Mouse (Mus musculus) CH12.LX (cell line): Measurements from ENCODE around the gene Fkbp15. TPM values are rescaled to one million over a fixed set of nuclear protein-coding genes. Genes with fewer than 3 reads are reported as not detected.

Source experiments
- DNase-seq: peaks from one replicate; pipeline ENCODE4 v3.0.0-alpha.2; 2013; ENCODE audit errors: extremely low read depth
- H3K27ac ChIP-seq: 2 replicates; pipeline ENCODE4 v1.5.1; 2012; ENCODE audit warnings: low read depth, mild to moderate bottlenecking, control low read depth, moderate library complexity; ENCODE audit not compliant: insufficient read depth
- H3K27me3 ChIP-seq: replicated peaks from 2 replicates; pipeline ENCODE3; 2012; ENCODE audit warnings: inconsistent platforms
- H3K36me3 ChIP-seq, 2 experiments: replicated peaks in 1 of 2; 2 replicates each; pipeline versions ENCODE3 to v1.6.1; 2012; ENCODE audit warnings: inconsistent platforms in 1 of 2, low read length in 1 of 2, mild to moderate bottlenecking in 1 of 2, mixed read lengths in 1 of 2, moderate library complexity in 1 of 2; ENCODE audit not compliant: control insufficient read depth in 1 of 2, insufficient read depth in 1 of 2
- H3K4me1 ChIP-seq, 2 experiments: 2 replicates each; pipeline ENCODE4 v1.6.1; 2012; ENCODE audit warnings: inconsistent platforms in 1 of 2, moderate library complexity in 1 of 2; ENCODE audit not compliant: insufficient read depth in 2 of 2, control insufficient read depth in 1 of 2
- H3K4me2 ChIP-seq: 2 replicates; pipeline ENCODE4 v1.6.1; 2012; ENCODE audit warnings: low read depth, mild to moderate bottlenecking, control low read depth; ENCODE audit not compliant: poor library complexity, insufficient read depth, severe bottlenecking
- H3K4me3 ChIP-seq, 3 experiments: fragments of 150-350 bp in 1 of 3; sonication (generic) in 1 of 3; replicated peaks in 1 of 3; 2 replicates each; pipeline versions ENCODE3 to v1.5.1; 2011 to 2012; ENCODE audit warnings: low read depth in 2 of 3, low read length in 2 of 3, mild to moderate bottlenecking in 2 of 3, moderate library complexity in 2 of 3, control low read depth in 1 of 3, improper control_type of control experiment in 1 of 3, inconsistent platforms in 1 of 3, mixed read lengths in 1 of 3; ENCODE audit not compliant: poor library complexity in 1 of 3
- H3K79me2 ChIP-seq: replicated peaks from 2 replicates; pipeline ENCODE4 v1.6.1; 2012; ENCODE audit warnings: mild to moderate bottlenecking, moderate library complexity; ENCODE audit not compliant: control insufficient read depth, poor library complexity, insufficient read depth, severe bottlenecking; ENCODE audit errors: extremely low read depth
- H3K9ac ChIP-seq: 2 replicates; pipeline ENCODE4 v1.6.1; 2012; ENCODE audit warnings: low read depth, mild to moderate bottlenecking, control low read depth, moderate library complexity; ENCODE audit not compliant: insufficient read depth
- H3K9me3 ChIP-seq: replicated peaks from 2 replicates; pipeline ENCODE3; 2012; ENCODE audit warnings: low read length, inconsistent platforms, mixed read lengths
- CHD1 ChIP-seq: IDR thresholded peaks from 2 replicates; pipeline ENCODE4 v1.6.1; 2012; ENCODE audit warnings: low read depth, low read length, improper control_type of control experiment, inconsistent platforms
- CHD2 ChIP-seq: IDR thresholded peaks from 2 replicates; pipeline ENCODE4 v1.6.1; 2011; ENCODE audit warnings: low read length, improper control_type of control experiment
- CTCF ChIP-seq, 2 experiments: IDR thresholded peaks in 1 of 2; conservative IDR thresholded peaks in 1 of 2; 2 replicates each; pipeline ENCODE4 v1.5.1; 2011 to 2012; ENCODE audit warnings: low read depth in 2 of 2, low read length in 2 of 2, improper control_type of control experiment in 1 of 2, inconsistent platforms in 1 of 2, mild to moderate bottlenecking in 1 of 2, moderate library complexity in 1 of 2
- E2F4 ChIP-seq: IDR thresholded peaks from 2 replicates; pipeline ENCODE4 v1.6.1; 2011; ENCODE audit warnings: low read depth, low read length, improper control_type of control experiment; ENCODE audit not compliant: insufficient replicate concordance
- ELF1 ChIP-seq: IDR thresholded peaks from 2 replicates; pipeline ENCODE4 v1.6.1; 2014; ENCODE audit warnings: low read depth, mild to moderate bottlenecking, inconsistent platforms, low read length, improper control_type of control experiment
- EP300 ChIP-seq: IDR thresholded peaks from 2 replicates; pipeline ENCODE4 v1.6.1; 2011; ENCODE audit warnings: low read length, improper control_type of control experiment
- ETS1 ChIP-seq: conservative IDR thresholded peaks from 2 replicates; pipeline ENCODE4 v1.6.1; 2012; ENCODE audit warnings: low read depth, mild to moderate bottlenecking, inconsistent platforms, low read length, improper control_type of control experiment, moderate library complexity
- GABPA ChIP-seq: IDR thresholded peaks from 2 replicates; pipeline ENCODE4 v1.6.1; 2012; ENCODE audit warnings: low read depth, low read length, improper control_type of control experiment, inconsistent platforms; ENCODE audit not compliant: insufficient replicate concordance
- IRF4 ChIP-seq: IDR thresholded peaks from 2 replicates; pipeline ENCODE4 v1.6.1; 2014; ENCODE audit warnings: low read depth, mild to moderate bottlenecking, inconsistent platforms, low read length, improper control_type of control experiment
- JUN ChIP-seq: IDR thresholded peaks from 2 replicates; pipeline ENCODE4 v1.6.1; 2011; ENCODE audit warnings: low read depth, mild to moderate bottlenecking, low read length, improper control_type of control experiment, moderate library complexity; ENCODE audit not compliant: insufficient read depth
- JUND ChIP-seq: conservative IDR thresholded peaks from 2 replicates; pipeline ENCODE4 v1.6.1; 2011; ENCODE audit warnings: low read depth, low read length, improper control_type of control experiment
- KAT2A ChIP-seq: IDR thresholded peaks from 2 replicates; pipeline ENCODE4 v1.6.1; 2012; ENCODE audit warnings: low read length, improper control_type of control experiment, inconsistent platforms; ENCODE audit not compliant: insufficient replicate concordance
- MAFK ChIP-seq: IDR thresholded peaks from 2 replicates; pipeline ENCODE4 v1.6.1; 2011; ENCODE audit warnings: low read length, improper control_type of control experiment; ENCODE audit not compliant: insufficient replicate concordance
- MAX ChIP-seq: IDR thresholded peaks from 2 replicates; pipeline ENCODE4 v1.6.1; 2011; ENCODE audit warnings: low read length, improper control_type of control experiment
- MEF2A ChIP-seq: IDR thresholded peaks from 2 replicates; pipeline ENCODE4 v1.6.1; 2014; ENCODE audit warnings: low read depth, mild to moderate bottlenecking, inconsistent platforms, low read length, improper control_type of control experiment, borderline replicate concordance
- MXI1 ChIP-seq: IDR thresholded peaks from 2 replicates; pipeline ENCODE4 v1.6.1; 2011; ENCODE audit warnings: mild to moderate bottlenecking, low read depth, low read length, improper control_type of control experiment
- MYC ChIP-seq: IDR thresholded peaks from 2 replicates; pipeline ENCODE4 v1.6.1; 2011; ENCODE audit warnings: low read depth, mild to moderate bottlenecking, improper control_type of control experiment, low read length
- NRF1 ChIP-seq: IDR thresholded peaks from 2 replicates; pipeline ENCODE4 v1.6.1; 2014; ENCODE audit warnings: low read depth, mild to moderate bottlenecking, inconsistent platforms, low read length, improper control_type of control experiment, moderate library complexity
- PAX5 ChIP-seq: IDR thresholded peaks from 2 replicates; pipeline ENCODE4 v1.6.1; 2012; ENCODE audit warnings: low read length, inconsistent platforms, mixed read lengths
- POLR2A ChIP-seq: IDR thresholded peaks from 2 replicates; pipeline ENCODE4 v1.6.1; 2011; ENCODE audit warnings: low read depth, mild to moderate bottlenecking, improper control_type of control experiment, low read length
- POLR2AphosphoS2 ChIP-seq: IDR thresholded peaks from 2 replicates; pipeline ENCODE4 v1.6.1; 2011; ENCODE audit warnings: low read depth, low read length, improper control_type of control experiment
- RAD21 ChIP-seq: IDR thresholded peaks from 2 replicates; pipeline ENCODE4 v1.6.1; 2011; ENCODE audit warnings: low read depth, mild to moderate bottlenecking, low read length, improper control_type of control experiment, moderate library complexity
- RCOR1 ChIP-seq: conservative IDR thresholded peaks from 2 replicates; pipeline ENCODE4 v1.6.1; 2012; ENCODE audit warnings: low read depth, mild to moderate bottlenecking, inconsistent platforms, low read length, improper control_type of control experiment
- SMC3 ChIP-seq: IDR thresholded peaks from 2 replicates; pipeline ENCODE4 v1.6.1; 2011; ENCODE audit warnings: low read depth, low read length, improper control_type of control experiment
- TBP ChIP-seq: conservative IDR thresholded peaks from 2 replicates; pipeline ENCODE4 v1.6.1; 2011; ENCODE audit warnings: low read depth, low read length, improper control_type of control experiment
- UBTF ChIP-seq: IDR thresholded peaks from 2 replicates; pipeline ENCODE4 v1.6.1; 2012; ENCODE audit warnings: low read depth, mild to moderate bottlenecking, inconsistent platforms, low read length, improper control_type of control experiment, moderate library complexity
- USF1 ChIP-seq: IDR thresholded peaks from 2 replicates; pipeline ENCODE4 v1.6.1; 2014; ENCODE audit warnings: low read depth, mild to moderate bottlenecking, inconsistent platforms, low read length, improper control_type of control experiment
- USF2 ChIP-seq: conservative IDR thresholded peaks from 2 replicates; pipeline ENCODE4 v1.6.1; 2011; ENCODE audit warnings: low read depth, low read length, improper control_type of control experiment
- ZC3H11A ChIP-seq: IDR thresholded peaks from 2 replicates; pipeline ENCODE4 v1.6.1; 2012; ENCODE audit warnings: low read depth, mild to moderate bottlenecking, inconsistent platforms, low read length, improper control_type of control experiment
- ZMIZ1 ChIP-seq: IDR thresholded peaks from 2 replicates; pipeline ENCODE4 v1.6.1; 2012; ENCODE audit warnings: low read depth, mild to moderate bottlenecking, inconsistent platforms, low read length, improper control_type of control experiment
- ZNF384 ChIP-seq: IDR thresholded peaks from 2 replicates; pipeline ENCODE4 v1.6.1; 2012; ENCODE audit warnings: low read depth, low read length, improper control_type of control experiment, inconsistent platforms
- dilution Hi-C: fragments of 300-500 bp; cut with MboI; formaldehyde crosslinking; loops from 2 replicates; pipeline ENCODE4 v1.14.3; 2020; ENCODE audit warnings: low sequenced_read_pairs; ENCODE audit not compliant: extremely low pct_unique_long_range_greater_than_20kb, extremely low pct_ligation_motif_present
- in situ Hi-C: fragments of 300-500 bp; cut with MboI; formaldehyde crosslinking; loops from 3 replicates; pipeline ENCODE4 v1.14.3; 2019; ENCODE audit warnings: low sequenced_read_pairs, low pct_ligation_motif_present, low pct_unique_long_range_greater_than_20kb, mixed read lengths
- polyA plus RNA-seq: library from polyadenylated mRNA; unstranded; fragments of >175 nt; gene quantifications from 2 replicates; pipeline ENCODE4 v1.2.1, GENCODE M21; 2012; ENCODE audit warnings: low read depth; ENCODE audit not compliant: insufficient read length
- total RNA-seq, 2 experiments: library from RNA; depleted of rRNA; stranded (reverse); fragments of 300-350 nt in 1 of 2; fragments of >200 nt in 1 of 2; gene quantifications; 2 replicates each; pipeline ENCODE4 v1.2.3; 2012 to 2014

Fkbp15 gene
- total and polyA plus RNA-seq, 3 experiments: 24.0 to 35.1 (median 30.4) TPM

- TF ChIP-seq MEF2A (peak; percentile 65), ZMIZ1 (peak; percentile 89; the same call in 1 of the 2 replicates), SMC3 (no peak), RCOR1 (no peak), UBTF (no peak), USF1 (no peak), MXI1 (peak; percentile 84), PAX5 (no peak), NRF1 (peak; percentile 62; the same call in 1 of the 2 replicates), JUN (no peak), CHD1 (0 out of 2 replicates have a peak, but pooled peaks have one; percentile 3), GABPA (peak; percentile 66; the same call in 1 of the 2 replicates), ZNF384 (peak; percentile 18; the same call in 1 of the 2 replicates)
Measured at GRCm38 (mm10) chr4:62408601-62409282, 48.4 kb upstream of the Fkbp15 start, which contains the start of the genes Cdc26 and Prpf4 (continued).

GRCm38 (mm10) chr4:62407730-62408582, 47.6 kb upstream of the Fkbp15 start:
- H3K9ac ChIP-seq: peak overlapping the region; percentile 95
- in situ Hi-C loops: loop anchor here (10.0 kb wide), 1 partner anchor 97 kb away; the partner anchor contains the start of gene Hdhd3
- peak overlapping the region; percentile 65; the same call in 1 of the 2 replicates for H3K27ac ChIP-seq
- H3K79me2 ChIP-seq: peaks cover 80% of the 10 kb centered on the region
- H3K27me3 ChIP-seq: no peaks in the 10 kb centered on the region
- no peak overlapping the region; the same call in 1 of the 2 replicates for H3K4me2 ChIP-seq
- H3K4me1 ChIP-seq: peaks cover 12 to 54% of the 10 kb centered on the region in 2 experiments
- peak; percentile 66 for DNase-seq
- peak overlapping the region; percentile 77 to 97 (median 80) for H3K4me3 ChIP-seq
- H3K9me3 ChIP-seq: no peaks in the 10 kb centered on the region
- dilution Hi-C loops: no loop called here
- H3K36me3 ChIP-seq: peaks cover 20 to 54% of the 10 kb centered on the region in 2 experiments
- TF ChIP-seq ZC3H11A (no peak), MAFK (no peak), E2F4 (no peak), RCOR1 (no peak), IRF4 (no peak), GABPA (no peak), MYC (peak; percentile 72; the same call in 1 of the 2 replicates), PAX5 (no peak), SMC3 (peak; percentile 40; the same call in 1 of the 2 replicates), JUND (no peak), TBP (0 out of 2 replicates have a peak, but pooled peaks have one; percentile 13), CTCF (conservative IDR thresholded peaks at IDR 0.05 in 1 of 2, IDR thresholded peaks at IDR 0.05 in 1 of 2; ENCODE audit: low read depth in 2 of 2, low read length in 2 of 2) (peak in 1 of 2 experiments; percentile 67; a peak in 2 of 4 replicates), KAT2A (no peak), ETS1 (no peak), ELF1 (no peak), ZNF384 (no peak), CHD1 (no peak), POLR2A (peak; percentile 63; the same call in 1 of the 2 replicates), NRF1 (no peak), EP300 (no peak), RAD21 (no peak; the same call in 1 of the 2 replicates), MXI1 (peak; percentile 49), CHD2 (no peak), MAX (0 out of 2 replicates have a peak, but pooled peaks have one; percentile 57), POLR2AphosphoS2 (no peak), ZMIZ1 (no peak), JUN (no peak), USF2 (no peak)
